12 mouse cellular contexts compared by ENCODE assay signal in the genomic region with DNA sequence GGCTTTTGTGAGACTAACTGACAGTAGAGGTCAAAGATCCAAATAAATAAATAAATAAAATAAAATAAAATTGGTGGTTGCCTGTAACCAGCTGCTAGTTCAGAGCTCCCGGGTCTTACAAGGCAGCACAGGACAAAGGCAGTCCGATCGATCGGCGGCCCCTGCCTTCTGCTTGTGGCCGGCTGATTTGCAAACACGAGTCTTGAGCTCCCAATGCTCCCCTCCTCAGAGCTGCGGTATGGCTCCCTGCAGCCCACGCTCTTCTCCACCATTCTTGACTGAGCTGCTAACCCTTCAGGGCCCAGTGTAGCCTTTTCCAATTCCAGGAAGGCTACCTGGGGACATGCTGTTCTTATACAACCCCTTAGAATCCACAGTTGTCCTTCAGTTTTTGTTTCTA.
"Had no signal": no experiment of that assay in that cellular context is flagged by ENCODE, and none has a peak within 500 bp of the region (broad histone marks: within the 10 kb centered on the region; RNA-seq: fewer than 3 reads in every experiment).

No protein-coding gene starts in this region.

- H3K9me3 ChIP-seq: liver, embryonic 13.5 days; midbrain, embryonic 12.5 days had no signal

- DNase-seq: kidney, adult 18-20 months; layer of hippocampus, postnatal 36 days; liver, embryonic 13.5 days; lung, adult 2 months; lung, postnatal 14 days; lung, postnatal 4 days; thymus, adult 18-20 months; thymus, postnatal 36 days had no signal

- H3K4me3 ChIP-seq: left cerebral cortex, adult 2 months; liver, embryonic 13.5 days; midbrain, embryonic 12.5 days; myocyte had no signal

- H3K4me1 ChIP-seq: liver, embryonic 13.5 days had no signal

- H3K27ac ChIP-seq: left cerebral cortex, adult 2 months; liver, embryonic 13.5 days had no signal

- H3K4me2 ChIP-seq: liver, embryonic 13.5 days; midbrain, embryonic 12.5 days had no signal

- H3K9ac ChIP-seq: liver, embryonic 13.5 days; midbrain, embryonic 12.5 days had no signal

- H3K27me3 ChIP-seq: liver, embryonic 13.5 days; midbrain, embryonic 12.5 days had no signal

- ATAC-seq: midbrain, embryonic 16.5 days had no signal
